Mouse (Mus musculus) left cerebral cortex, postnatal 36 days (tissue): Measurements from ENCODE around the gene Rbm19. TPM values are rescaled to one million over a fixed set of nuclear protein-coding genes. Genes with fewer than 3 reads are reported as not detected.

Source experiments
- DNase-seq, 2 experiments: peaks; one replicate each; pipeline ENCODE4 v3.0.0; 2021 to 2022; ENCODE audit warnings: low spot score in 2 of 2, mixed read lengths in 1 of 2
- intact Hi-C: fragments of 180-260 bp; cut with DNase I; formaldehyde crosslinking; loops from one replicate; pipeline ENCODE4 v1.15.1; 2025
- total RNA-seq, 2 experiments: library from RNA; stranded (reverse); gene quantifications; 2 replicates each; pipeline ENCODE4 v1.2.3; 2021

Gene Rbm19
- total RNA-seq, 2 experiments from 2014 or later: 16.5 to 17.0 TPM

GRCm38 (mm10) chr5:120190001-120190582, 73.8 kb downstream of the Rbm19 start:
- DNase-seq: no peak
- intact Hi-C loops: no loop called here

- intact Hi-C loops: no loop called here
- no peak for DNase-seq
Observed at GRCm38 (mm10) chr5:120191620-120192019, 75.4 kb downstream of the Rbm19 start.

- DNase-seq: no peak
Observed at GRCm38 (mm10) chr5:120194309-120194941, 78.2 kb downstream of the Rbm19 start.

GRCm38 (mm10) chr5:120194948-120195347, 78.7 kb downstream of the Rbm19 start:
- no peak for DNase-seq

More at GRCm38 (mm10) chr5:120194309-120194941, 78.2 kb downstream of the Rbm19 start:
- intact Hi-C loops: no loop called here

GRCm38 (mm10) chr5:120196879-120197278, 80.6 kb downstream of the Rbm19 start:
- intact Hi-C loops: no loop called here
- DNase-seq: no peak

More at GRCm38 (mm10) chr5:120194948-120195347, 78.7 kb downstream of the Rbm19 start:
- intact Hi-C loops: no loop called here

- intact Hi-C loops: no loop called here
- no peak for DNase-seq
Observed at GRCm38 (mm10) chr5:120197813-120198387, 81.6 kb downstream of the Rbm19 start.

GRCm38 (mm10) chr5:120199865-120200264, 83.6 kb downstream of the Rbm19 start:
- intact Hi-C loops: no loop called here
- no peak for DNase-seq

- intact Hi-C loops: no loop called here
- DNase-seq: no peak
Observed at GRCm38 (mm10) chr5:120204316-120204715, 88.1 kb downstream of the Rbm19 start.

- intact Hi-C loops: no loop called here
- peak in 1 of 2 experiments; percentile 9 for DNase-seq
Observed at GRCm38 (mm10) chr5:120206313-120206943, 90.2 kb downstream of the Rbm19 start.

GRCm38 (mm10) chr5:120207492-120207891, 91.2 kb downstream of the Rbm19 start:
- intact Hi-C loops: no loop called here
- DNase-seq: no peak

GRCm38 (mm10) chr5:120210668-120211067, 94.4 kb downstream of the Rbm19 start:
- intact Hi-C loops: loop anchor here (5.0 kb wide), 1 partner anchor 63 kb away; no protein-coding TSS in a partner anchor
- no peak for DNase-seq

GRCm38 (mm10) chr5:120211182-120211581, 94.9 kb downstream of the Rbm19 start:
- no peak for DNase-seq
- intact Hi-C loops: loop anchor here (5.0 kb wide), 1 partner anchor 64 kb away; no protein-coding TSS in a partner anchor

- no peak for DNase-seq
- intact Hi-C loops: loop anchor here (5.0 kb wide), 1 partner anchor 67 kb away; no protein-coding TSS in a partner anchor
Observed at GRCm38 (mm10) chr5:120214511-120214910, 98.2 kb downstream of the Rbm19 start.

- no peak for DNase-seq
- intact Hi-C loops: no loop called here
Observed at GRCm38 (mm10) chr5:120221216-120221615, 105.0 kb downstream of the Rbm19 start.

GRCm38 (mm10) chr5:120225383-120225782, 109.1 kb downstream of the Rbm19 start:
- intact Hi-C loops: no loop called here
- DNase-seq: no peak

GRCm38 (mm10) chr5:120228613-120229409, 112.5 kb downstream of the Rbm19 start:
- intact Hi-C loops: no loop called here
- no peak for DNase-seq

- no peak for DNase-seq
- intact Hi-C loops: no loop called here
Observed at GRCm38 (mm10) chr5:120231435-120232147, 115.3 kb downstream of the Rbm19 start.

GRCm38 (mm10) chr5:120235147-120235546, 118.9 kb downstream of the Rbm19 start:
- intact Hi-C loops: no loop called here

GRCm38 (mm10) chr5:120235571-120235970, 119.3 kb downstream of the Rbm19 start:
- DNase-seq: peak in 1 of 2 experiments; percentile 37
- intact Hi-C loops: no loop called here

More at GRCm38 (mm10) chr5:120235147-120235546, 118.9 kb downstream of the Rbm19 start:
- no peak for DNase-seq
